Mouse (Mus musculus) splenic B cell, adult 2 months (primary cell): ENCODE data around the gene Il25.
"Not testable (repeated sequence)": the region's sequence is repeated elsewhere in the genome, so short reads cannot be mapped to it uniquely, and the experiment has no call there.

Experiments
- DNase-seq: peaks from one replicate; pipeline ENCODE4 v3.0.0-alpha.2; 2011; ENCODE audit warnings: low read depth, low spot score
- H3K27me3 ChIP-seq: 2 replicates; pipeline ENCODE4 v1.6.1; 2012; ENCODE audit warnings: mild to moderate bottlenecking, low read length, moderate library complexity, mixed read lengths; ENCODE audit not compliant: control insufficient read depth, poor library complexity, insufficient read depth, severe bottlenecking
- H3K36me3 ChIP-seq: 2 replicates; pipeline ENCODE4 v1.6.1; 2012; ENCODE audit warnings: mild to moderate bottlenecking, low read length, moderate library complexity, mixed read lengths; ENCODE audit not compliant: control insufficient read depth, poor library complexity, insufficient read depth, severe bottlenecking

Gene Il25

GRCm38 (mm10) chr14:54956533-54956932, 24.0 kb downstream of the Il25 start:
- H3K36me3 ChIP-seq, result no peaks in the 10 kb centered on the region
- H3K27me3 ChIP-seq, result no peaks in the 10 kb centered on the region
- DNase-seq, result no peak

GRCm38 (mm10) chr14:54958503-54958902, 26.0 kb downstream of the Il25 start:
- DNase-seq, result no peak
- Histone ChIP-seq H3K36me3 (no peaks in the 10 kb centered on the region), H3K27me3 (no peaks in the 10 kb centered on the region)

- Histone ChIP-seq H3K27me3 (no peaks in the 10 kb centered on the region), H3K36me3 (no peaks in the 10 kb centered on the region)
- DNase-seq, result no peak
Observed at GRCm38 (mm10) chr14:54959197-54959596, 26.7 kb downstream of the Il25 start.

GRCm38 (mm10) chr14:54959853-54960613, 27.5 kb downstream of the Il25 start:
- H3K27me3 ChIP-seq, DNase-seq: not testable (repeated sequence)

GRCm38 (mm10) chr14:54960769-54961168, 28.3 kb downstream of the Il25 start:
- no peak for DNase-seq
- Histone ChIP-seq H3K36me3 (no peaks in the 10 kb centered on the region), H3K27me3 (no peaks in the 10 kb centered on the region)

More at GRCm38 (mm10) chr14:54959853-54960613, 27.5 kb downstream of the Il25 start:
- H3K36me3 ChIP-seq, result not testable (repeated sequence)

GRCm38 (mm10) chr14:54961487-54961886, 29.0 kb downstream of the Il25 start:
- H3K36me3 ChIP-seq, result no peaks in the 10 kb centered on the region
- no peak for DNase-seq

GRCm38 (mm10) chr14:54962714-54963113, 30.2 kb downstream of the Il25 start:
- H3K36me3 ChIP-seq, result no peaks in the 10 kb centered on the region
- no peak for DNase-seq
- no peaks in the 10 kb centered on the region for H3K27me3 ChIP-seq

More at GRCm38 (mm10) chr14:54961487-54961886, 29.0 kb downstream of the Il25 start:
- no peaks in the 10 kb centered on the region for H3K27me3 ChIP-seq

GRCm38 (mm10) chr14:54963727-54964126, 31.2 kb downstream of the Il25 start:
- Histone ChIP-seq H3K27me3 (no peaks in the 10 kb centered on the region), H3K36me3 (no peaks in the 10 kb centered on the region)
- no peak for DNase-seq

GRCm38 (mm10) chr14:54965044-54965443, 32.5 kb downstream of the Il25 start:
- no peaks in the 10 kb centered on the region for H3K36me3 ChIP-seq
- no peaks in the 10 kb centered on the region for H3K27me3 ChIP-seq
- DNase-seq, result no peak

- Histone ChIP-seq H3K36me3 (no peaks in the 10 kb centered on the region), H3K27me3 (no peaks in the 10 kb centered on the region)
- DNase-seq, result no peak
Observed at GRCm38 (mm10) chr14:54965631-54966030, 33.1 kb downstream of the Il25 start.

GRCm38 (mm10) chr14:54966320-54966977, 34.0 kb downstream of the Il25 start, which contains the start of gene Myh6:
Gene Myh6 (minus strand): TSS chr14:54966927.
- H3K36me3 ChIP-seq, result no peaks in the 10 kb centered on the region

GRCm38 (mm10) chr14:54967874-54968273, 35.4 kb downstream of the Il25 start:
- Histone ChIP-seq H3K36me3 (no peaks in the 10 kb centered on the region), H3K27me3 (no peaks in the 10 kb centered on the region)
- DNase-seq, result no peak

More at GRCm38 (mm10) chr14:54966320-54966977, 34.0 kb downstream of the Il25 start, which contains the start of gene Myh6:
- H3K27me3 ChIP-seq, result no peaks in the 10 kb centered on the region
- no peak for DNase-seq

GRCm38 (mm10) chr14:54968344-54968743, 35.8 kb downstream of the Il25 start:
- no peaks in the 10 kb centered on the region for H3K36me3 ChIP-seq
- DNase-seq, result no peak
- H3K27me3 ChIP-seq, result no peaks in the 10 kb centered on the region

- H3K36me3 ChIP-seq, H3K27me3 ChIP-seq, DNase-seq: not testable (repeated sequence)
Observed at GRCm38 (mm10) chr14:54972786-54973185, 40.3 kb downstream of the Il25 start.

- Histone ChIP-seq H3K27me3 (no peaks in the 10 kb centered on the region), H3K36me3 (no peaks in the 10 kb centered on the region)
- DNase-seq, result no peak
Observed at GRCm38 (mm10) chr14:54974068-54974791, 41.7 kb downstream of the Il25 start.
